Mouse (Mus musculus) forebrain, postnatal 0 days (tissue): Measurements from ENCODE around the gene Etfa. TPM values are rescaled to one million over a fixed set of nuclear protein-coding genes. Genes with fewer than 3 reads are reported as not detected.

ENCODE experiments used
- ATAC-seq: fragments of 200-750 bp; cut with Nextera tagmentation; 2 replicates; pipeline ENCODE4 v1.8.0; 2017; ENCODE audit warnings: mild to moderate bottlenecking, moderate library complexity
- DNase-seq: peaks from one replicate; pipeline ENCODE4 v3.0.0-alpha.2; 2015
- H3K27ac ChIP-seq: fragments of 300-500 bp; sonication (generic); 2 replicates; pipeline ENCODE4 v1.5.1; 2014; ENCODE audit warnings: low read depth, mild to moderate bottlenecking, antibody characterized with exemption, low read length, moderate library complexity, mixed read lengths
- H3K27me3 ChIP-seq: fragments of 300-500 bp; sonication (generic); 2 replicates; pipeline ENCODE4 v1.6.1; 2014; ENCODE audit warnings: mild to moderate bottlenecking, low read length, mixed read lengths; ENCODE audit not compliant: insufficient read depth
- H3K36me3 ChIP-seq: fragments of 300-500 bp; sonication (generic); 2 replicates; pipeline ENCODE4 v1.6.1; 2014; ENCODE audit warnings: mild to moderate bottlenecking, moderate library complexity; ENCODE audit not compliant: insufficient read depth
- H3K4me1 ChIP-seq: fragments of 300-500 bp; sonication (generic); 2 replicates; pipeline ENCODE4 v1.6.1; 2014; ENCODE audit warnings: antibody characterized with exemption; ENCODE audit not compliant: insufficient read depth
- H3K4me2 ChIP-seq: fragments of 300-500 bp; sonication (generic); 2 replicates; pipeline ENCODE4 v1.6.1; 2014; ENCODE audit warnings: low read depth, mild to moderate bottlenecking, moderate library complexity
- H3K4me3 ChIP-seq: fragments of 300-500 bp; sonication (generic); 2 replicates; pipeline ENCODE4 v1.5.1; 2014; ENCODE audit warnings: low read depth, low read length, mixed read lengths
- H3K9ac ChIP-seq: fragments of 300-500 bp; sonication (generic); 2 replicates; pipeline ENCODE4 v1.6.1; 2014; ENCODE audit warnings: mild to moderate bottlenecking
- H3K9me3 ChIP-seq: fragments of 300-500 bp; sonication (generic); 2 replicates; pipeline ENCODE4 v1.6.1; 2016; ENCODE audit warnings: low read length
- CTCF ChIP-seq: sonication (generic); IDR thresholded peaks from 2 replicates; pipeline ENCODE4 v1.5.1; 2016; ENCODE audit warnings: antibody characterized with exemption, control low read depth, low read depth
- WGBS: fragments of 180-500 bp; shearing (Covaris S2); extraction: QIAGEN DNeasy Blood & Tissue Kit; methylation state at CpG from one replicate; pipeline ENCODE4 v1.1.7; 2014; 5-methylcytosine and 5-hydroxymethylcytosine counted together
- polyA plus RNA-seq: library from polyadenylated mRNA; unstranded; fragments of >200 nt; fragmentation: Nextera tagmentation; extraction: Ambion mirVana; gene quantifications from 2 replicates; pipeline ENCODE4 v1.2.1, GENCODE M21; 2015
- total RNA-seq: library from RNA; depleted of rRNA; stranded (reverse); fragments of >200 nt; gene quantifications from 2 replicates; pipeline ENCODE4 v1.2.3, GENCODE M21; 2014

Gene Etfa
- total and polyA plus RNA-seq, 2 experiments from 2014 or later, result 17.9 to 96.0 TPM

DNA sequence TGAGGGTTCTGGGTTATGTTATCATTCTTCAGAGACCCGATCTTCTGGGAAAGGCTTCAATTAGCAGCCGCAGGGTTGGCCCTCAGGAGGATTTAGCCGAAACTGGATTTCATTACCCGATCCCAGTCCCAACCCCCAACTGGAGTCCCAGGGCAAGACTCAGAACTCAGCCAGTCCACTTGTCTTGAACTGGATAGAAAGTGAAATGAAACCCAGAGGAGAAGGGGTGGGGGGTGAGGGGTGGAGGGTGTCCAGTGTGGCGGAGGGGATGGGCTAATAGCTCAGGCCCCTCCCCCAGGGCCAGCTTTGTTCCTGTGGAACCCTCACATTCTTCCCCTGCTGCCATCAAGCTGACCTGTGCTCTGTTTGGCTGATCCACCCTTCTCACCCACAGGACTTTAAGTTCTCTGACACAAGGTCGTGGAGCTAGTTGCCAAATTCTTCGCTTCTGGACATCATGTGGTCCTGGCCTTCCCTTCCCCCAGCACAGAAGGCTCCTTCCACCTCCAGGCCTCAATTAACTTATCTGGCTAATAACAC lies 86.7 kb downstream of the Etfa start:
- 55% methylated on average over 7 of the region's 7 CpGs for WGBS
- no peak overlapping the region for H3K4me3 ChIP-seq
- H3K4me2 ChIP-seq, result no peak overlapping the region
- no peak overlapping the region for H3K9ac ChIP-seq
- H3K36me3 ChIP-seq, result no peaks in the 10 kb centered on the region
- H3K27ac ChIP-seq, result no peak overlapping the region
- no peak for DNase-seq
- no peak for ATAC-seq
- no peak for TF ChIP-seq CTCF
- H3K4me1 ChIP-seq, result no peaks in the 10 kb centered on the region
- H3K27me3 ChIP-seq, result no peaks in the 10 kb centered on the region
- H3K9me3 ChIP-seq, result no peaks in the 10 kb centered on the region

DNA sequence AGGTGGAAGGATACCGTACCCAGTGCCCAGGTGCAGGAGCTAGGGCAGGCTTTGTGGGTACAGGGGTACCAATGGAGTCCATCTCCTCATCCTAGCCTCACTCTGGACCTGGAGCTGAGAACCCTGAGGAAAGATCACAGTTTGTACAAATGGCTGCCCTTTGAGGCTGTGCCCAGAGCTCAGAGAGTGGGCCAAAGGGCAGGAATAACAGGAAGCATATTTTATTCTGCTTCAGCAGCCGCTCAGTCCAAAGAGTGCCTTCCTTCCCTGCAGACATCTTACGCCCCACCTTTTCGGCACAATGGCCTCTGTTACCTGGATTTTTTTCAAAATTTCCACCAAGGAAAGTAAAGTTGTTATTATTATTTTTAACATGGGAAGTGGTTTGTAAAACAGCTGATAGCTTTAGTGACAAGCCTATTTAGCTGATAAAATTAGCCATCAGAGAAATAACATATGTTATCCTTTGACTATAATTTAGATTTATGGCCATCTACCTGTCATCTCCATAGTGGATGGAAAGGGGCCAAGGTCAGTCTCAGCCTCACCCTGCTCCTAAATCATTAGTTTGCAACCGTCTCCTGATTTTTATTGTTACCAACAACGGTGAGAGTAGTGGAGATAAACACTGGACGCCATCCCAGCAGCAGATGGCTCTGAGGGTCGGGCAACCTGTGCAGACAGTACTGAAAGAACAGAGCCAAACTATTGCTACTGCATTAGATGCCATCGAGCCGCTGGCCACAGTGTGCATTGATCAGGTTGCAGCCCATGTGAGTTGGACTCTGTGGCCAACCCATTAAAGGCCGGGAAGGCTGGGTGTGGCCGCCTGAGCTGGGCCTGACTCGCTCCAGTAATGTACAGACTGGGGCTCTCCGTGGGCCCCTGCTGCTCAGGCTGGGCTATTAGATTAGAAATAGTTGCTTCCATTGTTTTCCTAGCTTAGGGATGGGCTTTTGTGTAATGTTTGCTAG lies 88.3 kb downstream of the Etfa start:
- no peaks in the 10 kb centered on the region for H3K27me3 ChIP-seq
- DNase-seq (no peak), ATAC-seq (no peak)
- 63% methylated on average over 14 of the region's 14 CpGs for WGBS
- no peaks in the 10 kb centered on the region for H3K9me3 ChIP-seq
- no peaks in the 10 kb centered on the region for H3K36me3 ChIP-seq
- H3K4me3 ChIP-seq, result no peak overlapping the region
- H3K4me2 ChIP-seq, result no peak overlapping the region
- no peak for TF ChIP-seq CTCF
- H3K9ac ChIP-seq, result no peak overlapping the region
- H3K27ac ChIP-seq, result no peak overlapping the region
- no peaks in the 10 kb centered on the region for H3K4me1 ChIP-seq

DNA sequence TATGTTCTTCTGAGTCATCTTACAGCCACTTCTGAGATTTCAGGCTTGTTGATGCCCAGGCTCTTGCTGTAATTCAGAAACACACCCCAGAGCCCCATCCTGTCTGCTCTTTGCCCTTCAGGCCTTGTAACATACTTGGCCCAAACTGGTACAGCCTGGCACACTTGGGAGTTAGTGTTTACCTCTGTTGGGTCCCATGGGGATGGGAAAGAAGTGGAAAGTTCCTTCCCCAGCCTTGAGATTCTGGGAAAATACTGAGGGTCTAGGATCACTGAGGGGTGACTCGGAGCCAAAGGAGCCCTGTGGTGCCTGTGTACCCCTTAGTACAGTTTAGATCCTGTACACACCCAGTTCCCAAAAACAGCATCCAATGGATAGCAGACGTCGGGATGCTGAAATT lies 90.3 kb downstream of the Etfa start:
- 90% methylated on average over 3 of the region's 3 CpGs for WGBS
- Histone ChIP-seq H3K9ac (no peak overlapping the region), H3K4me3 (no peak overlapping the region), H3K9me3 (no peaks in the 10 kb centered on the region), H3K27me3 (no peaks in the 10 kb centered on the region), H3K4me2 (no peak overlapping the region), H3K4me1 (no peaks in the 10 kb centered on the region), H3K27ac (no peak overlapping the region), H3K36me3 (no peaks in the 10 kb centered on the region)
- ATAC-seq, result no peak
- DNase-seq, result no peak
- TF ChIP-seq CTCF, result no peak

- TF ChIP-seq CTCF, result no peak
- H3K36me3 ChIP-seq, result no peaks in the 10 kb centered on the region
- no peaks in the 10 kb centered on the region for H3K4me1 ChIP-seq
- no peak for ATAC-seq
- H3K9ac ChIP-seq, result no peak overlapping the region
- H3K27ac ChIP-seq, result no peak overlapping the region
- no peaks in the 10 kb centered on the region for H3K27me3 ChIP-seq
- DNase-seq, result no peak
- H3K4me3 ChIP-seq, result no peak overlapping the region
- no peaks in the 10 kb centered on the region for H3K9me3 ChIP-seq
- no peak overlapping the region for H3K4me2 ChIP-seq
- WGBS, result 37% methylated on average over 6 of the region's 6 CpGs
Observed at GRCm38 (mm10) chr9:55411154-55411553, 100.9 kb downstream of the Etfa start.

- Histone ChIP-seq H3K4me1 (no peaks in the 10 kb centered on the region), H3K36me3 (no peaks in the 10 kb centered on the region), H3K4me2 (no peak overlapping the region), H3K27ac (no peak overlapping the region), H3K9me3 (no peaks in the 10 kb centered on the region), H3K4me3 (no peak overlapping the region), H3K9ac (no peak overlapping the region), H3K27me3 (no peaks in the 10 kb centered on the region)
- ATAC-seq (no peak), DNase-seq (no peak)
- TF ChIP-seq CTCF, result no peak
- WGBS, result 69% methylated on average over 6 of the region's 6 CpGs
Observed at GRCm38 (mm10) chr9:55410430-55410829, 101.6 kb downstream of the Etfa start.

- no peak overlapping the region for H3K27ac ChIP-seq
- ATAC-seq (no peak), DNase-seq (no peak)
- no peaks in the 10 kb centered on the region for H3K4me1 ChIP-seq
- H3K4me2 ChIP-seq, result no peak overlapping the region
- H3K9ac ChIP-seq, result no peak overlapping the region
- H3K4me3 ChIP-seq, result no peak overlapping the region
- TF ChIP-seq CTCF, result peak; percentile 38; the same call in 1 of the 2 replicates
- no peaks in the 10 kb centered on the region for H3K27me3 ChIP-seq
- H3K9me3 ChIP-seq, result no peaks in the 10 kb centered on the region
- H3K36me3 ChIP-seq, result no peaks in the 10 kb centered on the region
- 36% methylated on average over 3 of the region's 3 CpGs for WGBS
Observed at GRCm38 (mm10) chr9:55409833-55410232, 102.2 kb downstream of the Etfa start.

GRCm38 (mm10) chr9:55408851-55409250 lies 103.2 kb downstream of the Etfa start:
- no peaks in the 10 kb centered on the region for H3K27me3 ChIP-seq
- no peaks in the 10 kb centered on the region for H3K4me1 ChIP-seq
- no peaks in the 10 kb centered on the region for H3K9me3 ChIP-seq
- H3K9ac ChIP-seq, result no peak overlapping the region
- no peak overlapping the region for H3K27ac ChIP-seq
- H3K4me3 ChIP-seq, result no peak overlapping the region
- 35% methylated on average over 4 of the region's 4 CpGs for WGBS
- ATAC-seq (peak; percentile 74), DNase-seq (peak; percentile 36)
- H3K36me3 ChIP-seq, result no peaks in the 10 kb centered on the region
- no peak overlapping the region for H3K4me2 ChIP-seq
- TF ChIP-seq CTCF, result no peak
